Mouse (Mus musculus) ES-Bruce4 (cell line): Measurements from ENCODE around the gene Ooep. TPM values are rescaled to one million over a fixed set of nuclear protein-coding genes. Genes with fewer than 3 reads are reported as not detected.

Experiments used
- H3K27ac ChIP-seq: 2 replicates; pipeline ENCODE4 v1.5.1; 2012; ENCODE audit warnings: low read length, inconsistent platforms; ENCODE audit not compliant: insufficient read depth
- H3K27me3 ChIP-seq: 2 replicates; pipeline ENCODE4 v1.6.1; 2012; ENCODE audit warnings: mild to moderate bottlenecking, low read length, inconsistent platforms; ENCODE audit not compliant: control insufficient read depth, poor library complexity, insufficient read depth, severe bottlenecking
- H3K36me3 ChIP-seq: 2 replicates; pipeline ENCODE4 v1.6.1; 2012; ENCODE audit warnings: inconsistent platforms, mild to moderate bottlenecking, low read length, moderate library complexity; ENCODE audit not compliant: control insufficient read depth, poor library complexity, insufficient read depth, severe bottlenecking
- H3K4me1 ChIP-seq: one replicate; pipeline ENCODE4 v1.8.1; 2011; ENCODE audit warnings: low read length; ENCODE audit not compliant: control insufficient read depth, insufficient read depth
- H3K4me3 ChIP-seq: 2 replicates; pipeline ENCODE4 v1.5.1; 2011; ENCODE audit warnings: low read depth, mild to moderate bottlenecking, low read length
- H3K9ac ChIP-seq: 2 replicates; pipeline ENCODE4 v1.6.1; 2012; ENCODE audit warnings: low read depth, mild to moderate bottlenecking, inconsistent platforms; ENCODE audit not compliant: poor library complexity, severe bottlenecking
- H3K9me3 ChIP-seq: replicated peaks from 2 replicates; pipeline ENCODE4 v1.6.1; 2012; ENCODE audit warnings: mild to moderate bottlenecking, low read length, inconsistent platforms; ENCODE audit not compliant: control insufficient read depth, poor library complexity, insufficient read depth, severe bottlenecking
- CTCF ChIP-seq: IDR thresholded peaks from one replicate; pipeline ENCODE4 v1.8.1; 2011; ENCODE audit warnings: low read depth, low read length
- EP300 ChIP-seq: IDR thresholded peaks from 2 replicates; pipeline ENCODE4 v1.6.1; 2011; ENCODE audit warnings: low read depth, low read length; ENCODE audit not compliant: insufficient read depth
- POLR2A ChIP-seq: IDR thresholded peaks from one replicate; pipeline ENCODE4 v1.8.1; 2011; ENCODE audit warnings: low read length; ENCODE audit not compliant: insufficient read depth
- polyA plus RNA-seq: library from polyadenylated mRNA; stranded (reverse); fragments of >200 nt; gene quantifications from 2 replicates; pipeline ENCODE4 v1.2.4, GENCODE M21; 2011; ENCODE audit warnings: low read depth; ENCODE audit not compliant: missing spikeins, insufficient read depth, insufficient read length

The Ooep gene
- polyA plus RNA-seq, 1 experiment: 86.4 TPM

GRCm38 (mm10) chr9:78385893-78386292 lies 7.4 kb upstream of the Ooep start:
- Histone ChIP-seq H3K9me3 (no peaks in the 10 kb centered on the region), H3K36me3 (no peaks in the 10 kb centered on the region), H3K4me3 (no peak overlapping the region), H3K4me1 (peaks cover 2% of the 10 kb centered on the region), H3K27me3 (no peaks in the 10 kb centered on the region), H3K27ac (no peak overlapping the region), H3K9ac (no peak overlapping the region)
- TF ChIP-seq POLR2A: no peak
- no peak for TF ChIP-seq EP300
- TF ChIP-seq CTCF: peak; percentile 47

GRCm38 (mm10) chr9:78377546-78377945 lies 979 bp downstream of the Ooep start:
- H3K4me3 ChIP-seq: peak overlapping the region; percentile 80
- H3K27ac ChIP-seq: peak overlapping the region; percentile 96
- H3K27me3 ChIP-seq: no peaks in the 10 kb centered on the region
- TF ChIP-seq EP300 (no peak), CTCF (no peak), POLR2A (no peak)
- H3K9me3 ChIP-seq: no peaks in the 10 kb centered on the region
- H3K9ac ChIP-seq: peak overlapping the region; percentile 82
- 0 out of 2 replicates have a peak, but pooled peaks cover 4% of the 10 kb centered on the region for H3K36me3 ChIP-seq
- peaks cover 5% of the 10 kb centered on the region for H3K4me1 ChIP-seq

- no peaks in the 10 kb centered on the region for H3K9me3 ChIP-seq
- H3K4me3 ChIP-seq: no peak overlapping the region
- peak overlapping the region; percentile 98 for H3K27ac ChIP-seq
- no peaks in the 10 kb centered on the region for H3K27me3 ChIP-seq
- TF ChIP-seq EP300: peak; percentile 46
- TF ChIP-seq CTCF: no peak
- no peak for TF ChIP-seq POLR2A
- 0 out of 2 replicates have a peak, but pooled peaks cover 4% of the 10 kb centered on the region for H3K36me3 ChIP-seq
- H3K4me1 ChIP-seq: peaks cover 7% of the 10 kb centered on the region
- H3K9ac ChIP-seq: no peak overlapping the region; the same call in 1 of the 2 replicates
These were observed 3.0 kb downstream of the Ooep start for GRCm38 (mm10) chr9:78375486-78375885.

GRCm38 (mm10) chr9:78374885-78375389 lies 3.6 kb downstream of the Ooep start:
- Histone ChIP-seq H3K4me3 (no peak overlapping the region), H3K27me3 (no peaks in the 10 kb centered on the region)
- no peak for TF ChIP-seq POLR2A
- peak; percentile 94 for TF ChIP-seq EP300

GRCm38 (mm10) chr9:78374397-78374796 lies 4.1 kb downstream of the Ooep start:
- Histone ChIP-seq H3K36me3 (0 out of 2 replicates have a peak, but pooled peaks cover 4% of the 10 kb centered on the region), H3K27me3 (no peaks in the 10 kb centered on the region), H3K4me3 (peak overlapping the region; percentile 1; the same call in 1 of the 2 replicates), H3K9me3 (no peaks in the 10 kb centered on the region), H3K9ac (peak overlapping the region; percentile 71), H3K4me1 (peaks cover 9% of the 10 kb centered on the region), H3K27ac (peak overlapping the region; percentile 98)
- TF ChIP-seq EP300 (peak; percentile 88), POLR2A (no peak)

More at GRCm38 (mm10) chr9:78374885-78375389, 3.6 kb downstream of the Ooep start:
- Histone ChIP-seq H3K9me3 (no peaks in the 10 kb centered on the region), H3K27ac (peak overlapping the region; percentile 98), H3K9ac (peak overlapping the region; percentile 71; the same call in 1 of the 2 replicates), H3K36me3 (0 out of 2 replicates have a peak, but pooled peaks cover 4% of the 10 kb centered on the region), H3K4me1 (peaks cover 9% of the 10 kb centered on the region)

- Histone ChIP-seq H3K9me3 (no peaks in the 10 kb centered on the region), H3K27me3 (no peaks in the 10 kb centered on the region), H3K9ac (peak overlapping the region; percentile 72), H3K4me3 (no peak overlapping the region), H3K27ac (peak overlapping the region; percentile 98), H3K4me1 (peaks cover 8% of the 10 kb centered on the region), H3K36me3 (0 out of 2 replicates have a peak, but pooled peaks cover 4% of the 10 kb centered on the region)
- no peak for TF ChIP-seq CTCF
- TF ChIP-seq EP300: no peak
These were observed 5.6 kb downstream of the Ooep start for GRCm38 (mm10) chr9:78372827-78373504.
